Mouse (Mus musculus): Measurements from ENCODE around the gene Cd79b.

The Cd79b gene

DNA sequence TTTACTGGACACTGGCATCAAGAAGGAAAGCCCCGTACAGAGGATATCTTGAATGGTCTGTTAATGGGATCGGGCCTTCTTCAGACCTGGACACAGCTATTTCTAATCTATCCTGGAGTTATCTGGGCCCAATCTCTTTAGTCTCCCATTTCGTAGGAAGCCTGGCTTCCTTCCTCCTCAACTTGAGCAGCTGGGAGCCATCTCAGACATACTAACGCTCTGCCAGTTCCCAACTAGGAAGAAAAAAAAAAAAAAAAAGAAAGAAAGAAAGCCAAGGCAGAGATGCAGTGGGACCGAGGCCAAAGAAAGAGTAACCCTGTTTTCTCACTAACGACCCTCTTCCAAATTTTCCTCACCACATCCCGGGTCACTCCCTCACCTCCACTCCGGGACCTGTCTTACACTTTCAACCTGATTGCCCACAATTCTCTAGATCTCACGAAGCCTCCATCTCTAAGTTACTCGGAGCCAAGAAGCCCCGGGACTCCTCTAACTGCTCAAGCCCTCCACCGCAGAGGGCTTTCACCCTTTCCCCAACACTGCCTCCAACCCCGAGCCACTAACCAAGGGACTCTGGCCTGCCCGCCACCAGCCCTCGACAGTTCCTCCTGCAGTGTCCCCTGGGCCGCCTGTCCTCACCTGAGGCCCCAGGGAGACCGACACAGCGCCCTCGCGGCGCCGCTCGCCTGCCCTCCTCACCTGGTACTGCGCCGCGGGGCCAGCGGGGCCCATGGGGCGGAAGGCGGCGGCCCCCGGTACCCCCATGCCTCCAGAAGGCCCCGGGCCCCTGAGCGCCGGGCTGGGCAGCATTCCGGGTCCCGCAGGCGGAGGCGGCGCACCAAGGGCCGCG is 42.5 kb downstream of the Cd79b start:
- no peak for DNase-seq

DNA sequence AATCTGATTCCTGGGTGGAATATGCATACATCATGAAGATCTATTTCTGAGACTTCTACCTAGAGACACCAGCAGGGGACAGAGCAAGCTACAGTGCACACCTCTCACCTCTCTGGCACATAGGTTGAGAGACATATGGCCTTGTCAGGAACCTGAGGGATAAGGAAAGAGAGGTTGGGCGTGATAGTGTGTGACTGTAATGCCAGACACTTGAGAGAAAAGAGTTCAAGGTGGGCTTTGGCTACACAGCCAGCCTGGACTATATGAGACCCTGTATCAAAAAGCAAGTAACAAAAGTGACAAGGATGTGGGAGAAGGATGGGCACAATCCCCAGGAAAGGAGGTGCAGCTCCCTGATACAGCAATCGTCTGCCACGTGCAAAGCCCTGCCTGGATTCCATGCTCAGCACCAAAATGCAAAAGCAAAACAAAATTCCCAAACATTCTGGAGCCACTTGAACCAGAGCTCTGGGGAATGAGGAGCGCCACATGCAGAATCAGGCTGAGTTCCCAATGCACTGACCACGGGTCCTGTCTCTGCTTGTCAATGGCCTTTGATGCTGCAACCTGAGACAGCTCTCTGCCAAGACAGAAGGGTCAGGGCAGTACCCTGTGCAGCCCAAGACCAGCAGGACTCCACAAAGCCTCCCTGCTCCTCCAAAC is 43.3 kb downstream of the Cd79b start:
- no peak for DNase-seq

DNA sequence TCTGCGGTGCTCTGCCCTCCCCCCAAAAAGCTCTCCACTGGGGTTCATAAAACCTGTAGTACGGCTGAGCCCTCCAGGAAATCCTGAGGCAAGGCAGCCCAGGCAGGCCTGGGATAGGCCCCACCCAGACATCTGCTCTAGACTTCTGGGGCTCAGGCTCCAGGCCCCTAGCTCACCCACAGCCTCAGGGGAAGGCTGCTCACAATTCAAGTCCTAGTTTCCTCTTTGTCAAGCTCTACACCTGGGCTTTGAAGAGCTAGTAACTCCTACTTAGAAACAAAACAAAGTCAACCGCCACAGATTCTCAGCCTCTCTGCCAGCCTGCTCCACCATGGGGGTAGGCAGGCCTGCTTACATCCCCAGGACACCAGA is 45.5 kb downstream of the Cd79b start:
- DNase-seq = peak; percentile 84

DNA sequence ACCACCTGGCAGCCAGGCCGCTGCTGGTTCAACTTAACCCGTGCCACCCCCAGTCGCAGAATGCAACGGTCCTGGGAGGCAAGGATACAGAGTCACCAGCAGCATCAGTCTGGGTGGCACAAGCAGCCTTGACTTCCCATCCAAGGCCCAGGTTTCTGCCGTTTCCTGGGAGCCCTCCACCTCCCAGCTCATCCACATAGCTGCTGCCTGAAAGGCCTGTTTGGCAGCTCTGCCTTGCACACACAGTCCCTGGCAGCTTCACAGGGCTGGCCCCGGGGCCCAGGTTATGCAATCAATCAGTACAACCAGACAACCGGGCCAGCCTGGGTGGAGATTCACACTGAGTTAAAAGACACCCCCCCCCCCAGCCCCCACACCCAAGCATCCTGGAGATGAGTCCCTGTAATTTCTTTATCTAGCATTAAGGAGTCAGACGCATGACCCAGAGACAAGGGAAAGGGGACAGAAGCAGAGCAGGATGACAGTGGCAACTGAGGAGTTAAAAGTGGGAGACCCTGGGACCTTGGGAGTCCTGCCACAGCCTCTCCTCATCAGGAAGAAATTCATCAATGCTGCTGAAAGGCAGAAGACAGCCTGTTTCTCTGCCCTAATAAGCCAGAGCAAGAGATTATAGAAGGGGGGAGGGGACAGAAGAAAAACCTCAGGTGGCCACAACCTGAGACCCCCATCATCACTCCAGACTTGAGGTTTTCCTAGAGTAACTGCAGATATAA is 46.1 kb downstream of the Cd79b start:
- peak; percentile 25 for DNase-seq

- DNase-seq = peak; percentile 3
Measured at GRCm38 (mm10) chr11:106267871-106268270, 46.7 kb downstream of the Cd79b start.

- peak; percentile 39 for DNase-seq
Measured at GRCm38 (mm10) chr11:106267311-106267852, 47.2 kb downstream of the Cd79b start.

GRCm38 (mm10) chr11:106266431-106266830 is 48.1 kb downstream of the Cd79b start:
- no peak for DNase-seq

- DNase-seq = no peak
Measured at GRCm38 (mm10) chr11:106265570-106265969, 49.0 kb downstream of the Cd79b start.

- no peak for DNase-seq
Measured at GRCm38 (mm10) chr11:106264988-106265387, 49.6 kb downstream of the Cd79b start.

DNA sequence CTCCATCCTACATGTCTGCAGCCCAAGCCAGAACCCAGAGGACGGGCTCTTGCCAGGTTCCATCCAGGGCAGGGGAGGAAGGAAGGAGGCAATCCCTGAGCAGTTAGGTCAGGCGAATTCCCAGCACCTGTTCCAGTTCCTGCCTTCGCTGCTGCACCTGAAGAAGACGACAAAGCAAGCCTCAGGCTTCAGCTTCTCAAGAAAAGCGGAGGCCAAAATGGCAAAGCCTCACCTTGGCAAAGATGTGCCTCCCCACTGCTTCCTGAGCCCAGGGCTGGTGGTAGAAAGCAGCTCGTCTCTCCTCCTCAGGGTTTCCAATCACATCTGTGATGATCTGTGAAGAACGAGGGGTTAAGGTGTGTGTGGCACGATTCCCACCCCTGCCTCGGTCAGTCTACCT is 50.6 kb downstream of the Cd79b start:
- no peak for DNase-seq
